Mouse (Mus musculus) G1E (cell line): ENCODE data around the gene R3hcc1l.

Experiments used
- CTCF ChIP-seq: IDR thresholded peaks from 2 replicates; pipeline ENCODE4 v1.5.1; 2012; ENCODE audit warnings: low read depth, low read length, inconsistent platforms, mixed read lengths
- GATA1 ChIP-seq: IDR thresholded peaks from 2 replicates; pipeline ENCODE4 v1.6.1; 2012; ENCODE audit warnings: borderline replicate concordance, low read length, inconsistent platforms, mixed read lengths
- GATA2 ChIP-seq: IDR thresholded peaks from 2 replicates; pipeline ENCODE4 v1.6.1; 2012; ENCODE audit warnings: low read depth, low read length, inconsistent platforms, borderline replicate concordance
- TAL1 ChIP-seq: conservative IDR thresholded peaks from 2 replicates; pipeline ENCODE4 v1.6.1; 2012; ENCODE audit warnings: low read depth, low read length, inconsistent platforms, mixed read lengths

DNA sequence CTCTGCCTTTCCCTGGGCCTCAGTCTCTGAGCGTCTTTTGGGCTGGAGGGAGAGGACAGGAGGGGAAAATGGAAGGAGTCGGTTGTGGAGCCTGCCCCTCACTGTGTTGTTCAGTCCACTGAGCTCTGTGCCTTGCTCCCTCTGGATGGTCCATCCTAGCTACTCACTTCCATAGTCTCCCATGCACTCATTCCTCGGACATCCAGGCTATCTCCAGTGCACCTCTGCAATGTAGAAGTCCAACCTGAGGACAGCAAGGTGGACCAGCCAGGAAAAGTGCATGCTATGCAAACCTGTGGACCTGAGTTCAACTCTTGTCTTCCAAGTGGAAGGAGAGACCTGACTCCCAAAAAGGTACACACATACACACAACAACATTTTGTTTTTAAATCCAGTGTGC lies 82.0 kb downstream of the R3hcc1l start:
- TF ChIP-seq CTCF, result no peak
- no peak for TF ChIP-seq GATA1
- TF ChIP-seq GATA2, result no peak
- TF ChIP-seq TAL1, result no peak
